Mouse (Mus musculus) heart, adult 2 months (tissue): Measurements from ENCODE around the gene Inpp5a.

Experiments
- CTCF ChIP-seq: fragments of 200-600 bp; IDR thresholded peaks from 2 replicates; pipeline ENCODE4 v1.8.1; 2022; ENCODE audit warnings: antibody characterized with exemption, mild to moderate bottlenecking, moderate library complexity
- EP300 ChIP-seq: fragments of 200-500 bp; IDR thresholded peaks from 2 replicates; pipeline ENCODE4 v1.6.1; 2011; ENCODE audit warnings: low read depth, low read length, control low read depth; ENCODE audit not compliant: insufficient read depth

- no peak for TF ChIP-seq CTCF
- no peak for TF ChIP-seq EP300
Observed at GRCm38 (mm10) chr7:139576064-139576686, 187.3 kb downstream of the Inpp5a start.
